Comparison of ENCODE assay signal across 7 mouse cellular contexts in genomic region chr12:55452839-55453238, GRCm38 (mm10). TPM values are rescaled to one million over a fixed set of nuclear protein-coding genes. Genes with fewer than 3 reads are reported as not detected.
DNase-seq lines count a peak whose midpoint lies in the region; ATAC-seq lines count a peak whose summit lies in the region.

No protein-coding gene starts in this region.

- H3K9ac ChIP-seq in midbrain, embryonic 15.5 days: no peak overlapping the region
- no peak overlapping the region for H3K9ac ChIP-seq in midbrain, embryonic 14.5 days (replicated peaks; ENCODE audit: low read length)
- H3K9ac ChIP-seq in intestine, embryonic 16.5 days (ENCODE audit: low read depth, low read length): no peak overlapping the region

- ATAC-seq in midbrain, embryonic 15.5 days (replicated peaks): no peak
- ATAC-seq in midbrain, embryonic 14.5 days (ENCODE audit: low FRiP score, low TSS enrichment): no peak
- ATAC-seq in intestine, embryonic 16.5 days: no peak

- no peak overlapping the region for H3K4me2 ChIP-seq in midbrain, embryonic 15.5 days
- H3K4me2 ChIP-seq in midbrain, embryonic 14.5 days (ENCODE audit: low read length): no peak overlapping the region
- no peak overlapping the region for H3K4me2 ChIP-seq in intestine, embryonic 16.5 days (ENCODE audit: low read depth, low read length)

- no peaks in the 10 kb centered on the region for H3K4me1 ChIP-seq in midbrain, embryonic 15.5 days
- no peaks in the 10 kb centered on the region for H3K4me1 ChIP-seq in midbrain, embryonic 14.5 days (ENCODE audit: control insufficient read depth, insufficient read depth, low read length)
- H3K4me1 ChIP-seq in intestine, embryonic 16.5 days (ENCODE audit: control insufficient read depth, insufficient read depth, low read length): peaks cover 11% of the 10 kb centered on the region; the same call in 1 of the 2 replicates

- no peaks in the 10 kb centered on the region for H3K27me3 ChIP-seq in midbrain, embryonic 15.5 days (replicated peaks)
- H3K27me3 ChIP-seq in midbrain, embryonic 14.5 days (ENCODE audit: control insufficient read depth, insufficient read depth, low read length): no peaks in the 10 kb centered on the region
- no peaks in the 10 kb centered on the region for H3K27me3 ChIP-seq in intestine, embryonic 16.5 days (replicated peaks; ENCODE audit: control insufficient read depth, insufficient read depth, low read length)

- WGBS in midbrain, embryonic 15.5 days: 55% methylated on average over 5 of the region's 5 CpGs
- 61% methylated on average over 5 of the region's 5 CpGs for WGBS in midbrain, embryonic 14.5 days
- 45% methylated on average over 5 of the region's 5 CpGs for WGBS in intestine, embryonic 16.5 days

- no peak overlapping the region for H3K4me3 ChIP-seq in midbrain, embryonic 15.5 days
- H3K4me3 ChIP-seq in midbrain, embryonic 14.5 days (replicated peaks; ENCODE audit: low read depth, low read length): no peak overlapping the region
- no peak overlapping the region for H3K4me3 ChIP-seq in intestine, embryonic 16.5 days (ENCODE audit: low read length)

- H3K27ac ChIP-seq in midbrain, embryonic 15.5 days: 0 out of 2 replicates have a peak overlapping the region, but pooled peaks have one; percentile 8
- H3K27ac ChIP-seq in midbrain, embryonic 14.5 days (replicated peaks; ENCODE audit: low read depth, low read length): no peak overlapping the region
- peak overlapping the region; percentile 7 for H3K27ac ChIP-seq in intestine, embryonic 16.5 days (ENCODE audit: low read length)

- H3K36me3 ChIP-seq in midbrain, embryonic 15.5 days (replicated peaks): no peaks in the 10 kb centered on the region
- no peaks in the 10 kb centered on the region for H3K36me3 ChIP-seq in midbrain, embryonic 14.5 days (ENCODE audit: control insufficient read depth, insufficient read depth, low read length)
- H3K36me3 ChIP-seq in intestine, embryonic 16.5 days (ENCODE audit: control insufficient read depth, insufficient read depth, low read length): no peaks in the 10 kb centered on the region

- no peaks in the 10 kb centered on the region for H3K9me3 ChIP-seq in midbrain, embryonic 15.5 days
- no peaks in the 10 kb centered on the region for H3K9me3 ChIP-seq in midbrain, embryonic 14.5 days (ENCODE audit: control insufficient read depth, low read length)
- H3K9me3 ChIP-seq in intestine, embryonic 16.5 days (ENCODE audit: control insufficient read depth, low read length): no peaks in the 10 kb centered on the region

- peak; percentile 48 for DNase-seq in kidney, adult 9 months
- DNase-seq in kidney, postnatal 4 days: no peak
- no peak for DNase-seq in midbrain, embryonic 14.5 days
- DNase-seq in urinary bladder, postnatal 4 days (ENCODE audit: low spot score in 2 of 2): no peak
- DNase-seq in urinary bladder, postnatal 36 days (ENCODE audit: low spot score in 2 of 2): no peak

RNA-seq across cellular contexts. Expression of gene Nfkbia, which starts 39.6 kb away (rescaled TPM):
- polyA plus RNA-seq in midbrain, embryonic 15.5 days (2015; fragmentation: Nextera tagmentation; extraction: Ambion mirVana): 60.0 and 63.8 TPM in 2 replicates
- polyA plus RNA-seq in midbrain, embryonic 14.5 days (2014; fragmentation: Nextera tagmentation; extraction: Ambion mirVana): 49.6 and 52.1 TPM in 2 replicates
- polyA plus RNA-seq in intestine, embryonic 16.5 days (2015; fragmentation: Nextera tagmentation; extraction: Ambion mirVana): 75.5 and 83.8 TPM in 2 replicates
